Mouse (Mus musculus) bone marrow, adult 2 months (tissue): ENCODE measurements around the gene Suclg2.

Experiments
- CTCF ChIP-seq: fragments of 200-500 bp; IDR thresholded peaks from 2 replicates; pipeline ENCODE4 v1.5.1; 2011; ENCODE audit warnings: low read length, control low read depth; ENCODE audit not compliant: control insufficient read depth, insufficient read depth
- POLR2A ChIP-seq: fragments of 200-500 bp; IDR thresholded peaks from 2 replicates; pipeline ENCODE4 v1.6.1; 2011; ENCODE audit warnings: low read depth, mild to moderate bottlenecking, control low read depth, low read length, borderline replicate concordance; ENCODE audit not compliant: control insufficient read depth

DNA sequence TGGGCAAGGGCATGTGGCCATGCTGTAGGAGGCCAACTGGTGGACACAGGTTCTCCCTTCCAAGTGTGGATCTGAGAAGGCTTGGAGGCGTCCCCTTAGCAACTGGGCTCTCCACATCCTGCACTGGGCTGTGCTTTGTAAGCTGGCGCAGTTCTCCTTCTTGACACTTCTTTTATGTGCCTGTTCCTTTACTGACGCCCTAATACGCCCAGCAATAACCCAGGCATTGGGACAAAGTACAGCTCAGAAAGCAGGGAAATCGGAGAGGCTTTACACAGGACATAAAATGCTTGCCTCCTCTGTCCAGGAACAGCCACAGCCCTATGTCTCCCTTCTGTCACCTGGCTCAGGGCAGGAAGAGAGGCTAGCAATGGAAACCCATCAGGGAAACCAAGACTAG, 9.5 kb downstream of the Suclg2 start:
- TF ChIP-seq CTCF (no peak), POLR2A (no peak)
